Mouse (Mus musculus): ENCODE measurements around the gene Adcy9.
"Not testable (repeated sequence)": the region's sequence is repeated elsewhere in the genome, so short reads cannot be mapped to it uniquely, and the experiment has no call there.

Gene Adcy9

GRCm38 (mm10) chr16:4267857-4268666, 152.2 kb downstream of the Adcy9 start:
- peak; percentile 85 to 96 for DNase-seq

- no peak for DNase-seq
Measured at GRCm38 (mm10) chr16:4267453-4267852, 152.8 kb downstream of the Adcy9 start.

- DNase-seq, result no peak
Measured at GRCm38 (mm10) chr16:4265351-4265750, 154.9 kb downstream of the Adcy9 start.

GRCm38 (mm10) chr16:4263486-4263885, 156.8 kb downstream of the Adcy9 start:
- DNase-seq, result no peak

GRCm38 (mm10) chr16:4257546-4257945, 162.8 kb downstream of the Adcy9 start:
- no peak for DNase-seq

- DNase-seq, result no peak
Measured at GRCm38 (mm10) chr16:4248791-4249190, 171.5 kb downstream of the Adcy9 start.

- not testable (repeated sequence) for DNase-seq
Measured at GRCm38 (mm10) chr16:4245241-4245640, 175.1 kb downstream of the Adcy9 start.
